Mouse (Mus musculus) lung, embryonic 16.5 days (tissue): ENCODE results near the gene Lancl3. TPM values are rescaled to one million over a fixed set of nuclear protein-coding genes. Genes with fewer than 3 reads are reported as not detected.

Source experiments
- ATAC-seq: fragments of 200-750 bp; cut with Nextera tagmentation; 2 replicates; pipeline ENCODE4 v1.8.0; 2017; ENCODE audit warnings: low read depth, mild to moderate bottlenecking, moderate library complexity
- H3K27ac ChIP-seq: fragments of 300-500 bp; sonication (generic); 2 replicates; pipeline ENCODE4 v1.5.1; 2014; ENCODE audit warnings: mild to moderate bottlenecking, control low read depth, low read length
- H3K27me3 ChIP-seq: fragments of 300-500 bp; sonication (generic); 2 replicates; pipeline ENCODE4 v1.6.1; 2014; ENCODE audit warnings: low read depth, low read length, mixed read lengths; ENCODE audit not compliant: control insufficient read depth, insufficient read depth
- H3K36me3 ChIP-seq: fragments of 300-500 bp; sonication (generic); 2 replicates; pipeline ENCODE4 v1.6.1; 2014; ENCODE audit warnings: low read length; ENCODE audit not compliant: control insufficient read depth, insufficient read depth
- H3K4me1 ChIP-seq: fragments of 300-500 bp; sonication (generic); replicated peaks from 2 replicates; pipeline ENCODE4 v1.6.1; 2014; ENCODE audit warnings: low read length, mixed read lengths; ENCODE audit not compliant: control insufficient read depth, insufficient read depth
- H3K4me2 ChIP-seq: fragments of 300-500 bp; sonication (generic); 2 replicates; pipeline ENCODE4 v1.6.1; 2014; ENCODE audit warnings: low read depth, low read length, control low read depth
- H3K4me3 ChIP-seq: fragments of 300-500 bp; sonication (generic); 2 replicates; pipeline ENCODE4 v1.5.1; 2014; ENCODE audit warnings: mild to moderate bottlenecking, low read length, control low read depth
- H3K9ac ChIP-seq: fragments of 300-500 bp; sonication (generic); 2 replicates; pipeline ENCODE4 v1.6.1; 2014; ENCODE audit warnings: low read length, control low read depth
- H3K9me3 ChIP-seq: fragments of 300-500 bp; sonication (generic); 2 replicates; pipeline ENCODE4 v1.6.1; 2016; ENCODE audit warnings: low read length; ENCODE audit not compliant: control insufficient read depth
- WGBS: fragments of 180-500 bp; shearing (Covaris S2); extraction: QIAGEN DNeasy Blood & Tissue Kit; methylation state at CpG from one replicate; pipeline ENCODE4 v1.1.7; 2014; 5-methylcytosine and 5-hydroxymethylcytosine counted together
- polyA plus RNA-seq: library from polyadenylated mRNA; unstranded; fragments of >200 nt; fragmentation: Nextera tagmentation; extraction: Ambion mirVana; gene quantifications from 2 replicates; pipeline ENCODE4 v1.2.1, GENCODE M21; 2015

Lancl3 gene
- polyA plus RNA-seq, 1 experiment from 2014 or later, result 1.1 TPM

DNA sequence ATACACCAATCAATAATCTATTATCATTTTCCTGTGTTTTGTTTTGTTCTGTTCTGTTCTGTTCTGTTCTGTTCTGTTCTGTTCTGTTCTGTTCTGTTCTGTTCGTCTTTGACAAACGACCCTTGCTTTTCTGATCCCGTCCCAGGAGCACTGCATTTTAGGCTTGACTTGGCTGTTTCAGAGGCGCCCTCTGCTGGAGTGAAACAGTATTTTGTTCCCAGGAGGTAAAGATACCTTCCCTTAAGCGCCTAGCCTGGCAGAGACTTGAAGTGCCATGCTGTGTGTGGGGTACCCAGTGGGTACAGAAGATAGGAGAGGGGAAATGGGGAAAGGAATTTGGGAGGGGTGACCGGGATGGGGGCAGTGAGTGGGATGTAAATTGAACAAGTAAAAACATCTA, 21.5 kb downstream of the Lancl3 start:
- 23% methylated on average over 6 of the region's 6 CpGs for WGBS
- no peak for ATAC-seq
- no peaks in the 10 kb centered on the region for H3K9me3 ChIP-seq

DNA sequence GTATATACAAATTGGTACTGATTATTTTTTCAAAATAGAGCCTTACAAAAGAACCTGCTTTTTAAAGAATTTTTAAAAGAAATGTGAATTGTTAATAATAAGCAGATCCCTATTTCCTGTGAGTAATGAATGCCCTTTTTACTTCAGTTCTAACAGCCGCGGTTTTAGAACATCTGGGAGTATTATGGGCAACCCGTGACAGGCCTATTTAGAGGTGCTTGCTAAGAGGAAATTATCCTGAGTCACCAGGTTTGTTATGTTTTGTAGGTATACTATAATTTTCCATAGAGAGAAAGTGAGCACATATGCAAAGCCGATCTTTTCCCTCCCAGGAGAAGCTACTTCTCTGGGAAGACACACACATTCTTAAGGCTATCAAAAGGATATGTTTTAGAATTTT, 22.0 kb downstream of the Lancl3 start:
- ATAC-seq, result no peak
- Histone ChIP-seq H3K36me3 (no peaks in the 10 kb centered on the region), H3K9ac (no peak overlapping the region), H3K27ac (no peak overlapping the region), H3K4me1 (no peaks in the 10 kb centered on the region), H3K9me3 (no peaks in the 10 kb centered on the region), H3K27me3 (no peaks in the 10 kb centered on the region), H3K4me3 (no peak overlapping the region), H3K4me2 (no peak overlapping the region)
- 76% methylated on average over 4 of the region's 4 CpGs for WGBS

More for the DNA sequence above, 21.5 kb downstream of the Lancl3 start:
- Histone ChIP-seq H3K27me3 (no peaks in the 10 kb centered on the region), H3K4me3 (no peak overlapping the region), H3K36me3 (no peaks in the 10 kb centered on the region), H3K9ac (no peak overlapping the region), H3K4me1 (no peaks in the 10 kb centered on the region), H3K4me2 (no peak overlapping the region), H3K27ac (no peak overlapping the region)

DNA sequence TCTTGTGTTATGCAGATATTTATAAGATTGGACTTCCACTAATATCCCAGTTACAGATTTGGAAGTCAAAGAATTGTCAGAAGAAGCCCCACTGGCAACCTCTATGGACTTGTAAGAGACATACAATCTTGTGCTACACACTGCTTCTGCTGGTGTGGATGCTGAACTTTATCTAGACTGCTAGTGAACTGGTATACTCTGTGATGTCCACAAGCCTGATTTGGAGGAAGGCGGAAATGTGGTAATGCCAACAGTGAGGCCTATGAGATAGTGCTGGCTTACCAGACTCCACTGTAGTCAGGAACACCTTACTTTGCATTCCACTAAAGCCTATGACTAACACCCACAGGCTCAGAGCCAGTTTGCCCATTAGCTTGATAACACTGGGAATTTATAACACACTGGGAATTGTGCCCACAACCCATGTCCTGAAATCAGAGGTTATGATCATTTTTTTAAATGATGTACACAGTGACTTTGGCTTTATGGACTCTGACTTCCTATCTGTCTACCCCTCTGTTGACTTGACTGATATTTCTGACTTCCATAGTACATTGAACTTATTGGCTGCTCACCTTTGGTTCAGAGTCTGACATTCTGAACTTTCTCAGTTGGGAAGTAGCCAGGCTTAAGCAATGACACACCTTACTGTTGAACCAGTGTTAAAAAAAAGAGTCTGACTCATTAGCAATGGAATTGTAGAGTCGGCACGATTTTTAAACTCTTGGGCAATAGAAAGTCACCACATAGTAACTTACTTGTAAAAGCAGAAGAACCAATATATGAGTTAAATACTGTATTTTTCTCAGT, 22.9 kb downstream of the Lancl3 start:
- Histone ChIP-seq H3K9me3 (no peaks in the 10 kb centered on the region), H3K36me3 (no peaks in the 10 kb centered on the region), H3K27me3 (no peaks in the 10 kb centered on the region), H3K9ac (no peak overlapping the region), H3K27ac (no peak overlapping the region), H3K4me2 (no peak overlapping the region), H3K4me3 (no peak overlapping the region), H3K4me1 (no peaks in the 10 kb centered on the region)
- ATAC-seq, result no peak
- 90% methylated on average over 3 of the region's 3 CpGs for WGBS

DNA sequence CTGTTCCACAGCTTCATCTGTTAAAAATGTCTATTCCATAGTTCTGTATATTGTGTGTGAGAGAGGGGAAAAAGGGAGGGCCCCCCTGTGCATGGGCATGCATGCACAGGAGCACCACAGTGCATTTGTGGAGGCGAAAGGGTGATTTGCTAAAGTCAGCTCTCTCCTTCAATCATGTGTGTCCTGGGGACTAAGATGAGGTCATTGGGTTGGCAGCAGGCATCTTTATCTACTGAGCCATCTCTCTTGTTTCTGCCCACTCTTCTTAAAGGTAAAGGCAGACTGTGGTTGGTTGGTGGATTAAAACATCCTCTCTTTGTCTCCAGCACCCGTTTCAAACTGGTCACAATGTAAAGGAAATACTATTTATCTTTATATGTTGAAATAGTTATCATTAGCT, 27.4 kb downstream of the Lancl3 start:
- H3K36me3 ChIP-seq, result no peaks in the 10 kb centered on the region
- H3K4me2 ChIP-seq, result no peak overlapping the region
- H3K9ac ChIP-seq, result no peak overlapping the region
- WGBS, result 48% methylated on average over 2 of the region's 2 CpGs
- no peak overlapping the region for H3K4me3 ChIP-seq
- no peaks in the 10 kb centered on the region for H3K27me3 ChIP-seq
- no peaks in the 10 kb centered on the region for H3K4me1 ChIP-seq
- H3K9me3 ChIP-seq, result no peaks in the 10 kb centered on the region
- no peak for ATAC-seq
- H3K27ac ChIP-seq, result no peak overlapping the region

DNA sequence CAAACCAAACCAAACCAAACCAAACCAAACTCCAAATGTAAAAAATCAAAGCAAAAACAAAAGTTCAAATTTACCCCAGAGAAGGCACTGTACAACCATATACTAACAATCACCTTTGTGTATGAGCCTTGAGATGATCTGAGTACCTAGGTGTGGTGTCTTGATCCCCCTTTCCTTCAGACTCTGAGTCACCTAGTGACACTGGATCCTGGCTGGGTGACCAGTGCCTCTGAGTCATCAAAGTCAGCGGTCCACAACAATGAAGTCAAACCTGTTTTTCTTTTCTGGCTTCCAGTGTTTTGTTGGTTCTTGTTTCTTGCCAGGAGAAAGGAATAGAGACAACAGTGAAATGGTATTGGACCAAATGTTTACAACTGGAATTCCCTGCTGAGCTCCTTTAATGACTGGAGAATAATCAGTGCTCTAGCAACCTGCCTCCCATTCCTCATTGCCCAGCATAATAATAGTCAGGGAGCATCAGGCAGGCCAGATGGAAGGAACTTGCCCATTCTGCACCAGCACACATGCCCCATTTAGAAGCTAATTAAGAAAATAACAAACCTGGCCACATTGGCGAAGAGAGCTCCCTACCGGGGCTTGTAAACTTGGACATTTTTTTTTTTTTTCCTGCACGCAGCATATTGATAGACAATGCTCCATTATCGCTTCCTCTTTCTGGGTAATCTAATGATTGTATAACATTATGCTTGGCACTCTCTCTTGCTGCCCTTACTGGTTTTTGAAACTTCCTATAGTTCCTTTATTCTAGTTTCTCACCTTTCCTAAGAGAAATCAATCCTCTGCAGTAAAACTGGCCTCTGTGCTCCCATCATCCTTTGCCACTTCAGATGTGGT, 41.3 kb downstream of the Lancl3 start:
- Histone ChIP-seq H3K9ac (no peak overlapping the region), H3K27me3 (no peaks in the 10 kb centered on the region), H3K27ac (no peak overlapping the region), H3K4me3 (no peak overlapping the region), H3K36me3 (no peaks in the 10 kb centered on the region), H3K4me2 (no peak overlapping the region), H3K4me1 (no peaks in the 10 kb centered on the region), H3K9me3 (no peaks in the 10 kb centered on the region)
- no peak for ATAC-seq
- 83% methylated on average over 5 of the region's 5 CpGs for WGBS

DNA sequence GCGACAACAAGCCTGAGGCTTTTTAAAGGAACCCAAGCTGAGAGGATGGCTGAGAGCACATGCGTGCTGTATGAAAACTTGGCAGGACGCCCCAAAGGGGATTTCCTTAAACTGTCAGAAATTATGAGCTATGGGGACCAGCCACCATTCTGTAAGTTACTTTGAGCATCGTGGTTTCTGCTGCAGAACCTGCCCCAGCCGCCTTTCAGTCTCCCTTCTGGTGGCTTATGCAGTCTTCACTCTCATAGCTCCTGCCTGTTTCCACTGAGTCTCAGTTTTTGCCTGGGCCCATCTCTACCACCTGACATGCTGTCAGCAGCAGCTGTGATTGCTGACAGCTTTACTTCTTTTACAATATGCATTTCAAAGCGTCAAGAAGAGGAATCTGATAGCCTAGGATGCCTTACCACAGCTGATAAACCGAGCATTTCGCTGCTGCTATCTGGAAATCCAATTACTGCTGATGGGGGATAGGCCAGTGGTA, 43.7 kb downstream of the Lancl3 start:
- 36% methylated on average over 8 of the region's 8 CpGs for WGBS
- H3K4me3 ChIP-seq, result no peak overlapping the region

DNA sequence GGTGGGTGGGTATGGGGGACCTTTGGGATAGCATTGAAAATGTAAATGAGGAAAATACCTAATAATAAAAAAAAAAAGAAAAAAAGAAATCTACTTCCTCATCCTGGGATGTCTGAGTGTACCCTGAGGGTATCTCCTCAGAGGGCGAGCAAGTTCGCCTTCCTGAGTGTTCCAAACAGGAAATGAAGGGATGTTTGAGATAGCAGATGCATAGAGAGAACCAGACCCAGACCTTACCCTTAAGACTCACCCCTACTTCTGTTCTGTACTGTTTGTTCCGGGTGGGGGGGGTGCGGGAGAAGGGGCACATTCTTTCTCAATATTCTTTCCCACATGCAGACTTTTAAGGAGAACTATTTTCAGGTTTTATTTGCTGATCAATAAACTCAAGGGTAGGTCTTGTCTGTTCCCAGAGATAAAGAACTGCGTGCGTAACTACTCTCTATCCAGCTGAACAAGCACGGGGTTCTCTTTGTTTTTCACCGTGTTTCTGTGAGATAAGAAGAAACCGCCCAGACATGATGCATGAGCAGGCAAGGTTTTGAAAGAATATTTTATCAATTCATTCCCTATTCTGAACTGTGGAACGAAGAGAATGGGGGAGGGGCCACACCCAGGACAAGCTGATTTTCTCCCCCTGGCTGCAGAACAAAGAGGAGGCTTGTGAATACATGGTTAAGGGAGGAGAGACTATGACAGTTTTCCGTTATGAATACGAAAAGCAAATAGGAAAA, 45.1 kb downstream of the Lancl3 start:
- no peak overlapping the region for H3K9ac ChIP-seq
- H3K4me3 ChIP-seq, result no peak overlapping the region
- 40% methylated on average over 12 of the region's 12 CpGs for WGBS
- no peaks in the 10 kb centered on the region for H3K4me1 ChIP-seq
- ATAC-seq, result no peak
- H3K36me3 ChIP-seq, result no peaks in the 10 kb centered on the region
- no peak overlapping the region for H3K27ac ChIP-seq
- no peaks in the 10 kb centered on the region for H3K27me3 ChIP-seq
- H3K9me3 ChIP-seq, result no peaks in the 10 kb centered on the region
- H3K4me2 ChIP-seq, result no peak overlapping the region

More for the DNA sequence above, 43.7 kb downstream of the Lancl3 start:
- Histone ChIP-seq H3K4me1 (no peaks in the 10 kb centered on the region), H3K4me2 (no peak overlapping the region), H3K27ac (0 out of 2 replicates have a peak overlapping the region, but pooled peaks have one; percentile 22), H3K36me3 (no peaks in the 10 kb centered on the region), H3K9ac (no peak overlapping the region), H3K27me3 (no peaks in the 10 kb centered on the region), H3K9me3 (no peaks in the 10 kb centered on the region)
- peak; percentile 36; the same call in 1 of the 2 replicates for ATAC-seq

DNA sequence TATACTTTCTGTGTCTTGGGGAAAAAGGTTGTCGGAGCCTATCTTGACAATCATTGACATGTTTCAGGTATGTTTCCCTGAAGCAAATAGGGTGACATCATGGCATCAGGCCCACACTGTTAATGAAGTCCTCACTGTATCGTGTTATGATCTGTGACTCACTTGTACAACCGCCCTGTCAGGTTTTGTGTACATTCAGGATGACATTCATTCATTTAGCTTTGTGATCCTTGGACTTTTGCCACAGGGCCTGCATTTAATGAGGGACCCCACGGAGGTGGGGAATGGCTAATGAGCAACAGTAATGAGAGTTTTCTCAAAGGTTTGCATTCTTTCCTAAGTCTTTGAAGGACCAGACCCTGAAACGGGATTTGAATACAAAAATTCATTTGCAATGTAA, 49.2 kb downstream of the Lancl3 start:
- no peak overlapping the region for H3K4me2 ChIP-seq
- no peak overlapping the region for H3K27ac ChIP-seq
- no peaks in the 10 kb centered on the region for H3K4me1 ChIP-seq
- ATAC-seq, result no peak
- WGBS, result 42% methylated on average over 5 of the region's 5 CpGs
- H3K9ac ChIP-seq, result no peak overlapping the region
- no peaks in the 10 kb centered on the region for H3K9me3 ChIP-seq
- no peaks in the 10 kb centered on the region for H3K27me3 ChIP-seq
- no peak overlapping the region for H3K4me3 ChIP-seq
- no peaks in the 10 kb centered on the region for H3K36me3 ChIP-seq

DNA sequence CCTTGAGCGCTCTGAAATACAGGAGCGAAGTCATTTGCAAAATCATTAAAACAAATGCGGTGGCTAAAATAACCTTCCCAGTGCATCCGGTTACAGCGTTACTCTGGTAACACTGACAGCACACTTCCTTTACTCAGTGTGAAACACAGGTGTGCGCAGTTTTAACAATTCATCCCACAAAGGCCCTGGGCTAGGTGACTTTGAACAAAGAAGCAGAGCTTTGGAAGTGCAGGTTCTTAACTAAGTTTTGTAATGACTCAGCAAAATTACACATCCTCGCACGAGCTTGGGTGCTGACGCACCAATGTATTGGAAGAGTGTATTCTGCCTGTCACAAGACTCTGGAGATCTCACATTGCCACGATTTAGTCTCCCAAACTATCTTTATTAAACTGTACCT, 54.3 kb downstream of the Lancl3 start:
- H3K9me3 ChIP-seq, result no peaks in the 10 kb centered on the region
- H3K4me2 ChIP-seq, result no peak overlapping the region
- no peaks in the 10 kb centered on the region for H3K36me3 ChIP-seq
- no peak overlapping the region for H3K27ac ChIP-seq
- H3K9ac ChIP-seq, result no peak overlapping the region
- WGBS, result 78% methylated on average over 10 of the region's 10 CpGs
- no peak for ATAC-seq
- no peaks in the 10 kb centered on the region for H3K27me3 ChIP-seq
- no peaks in the 10 kb centered on the region for H3K4me1 ChIP-seq
- H3K4me3 ChIP-seq, result no peak overlapping the region
